Mouse (Mus musculus) MEL (cell line): ENCODE results near the gene Hmgb1.

Source experiments
- CTCF ChIP-seq, 3 experiments: IDR thresholded peaks in 2 of 3; conservative IDR thresholded peaks in 1 of 3; 2 replicates each; pipeline ENCODE4 v1.5.1; 2011 to 2012; ENCODE audit warnings: low read length in 3 of 3, low read depth in 2 of 3, mild to moderate bottlenecking in 2 of 3, improper control_type of control experiment in 1 of 3, inconsistent platforms in 1 of 3, mixed read lengths in 1 of 3, moderate library complexity in 1 of 3; ENCODE audit not compliant: control insufficient read depth in 1 of 3, insufficient read depth in 1 of 3, poor library complexity in 1 of 3, severe bottlenecking in 1 of 3
- EP300 ChIP-seq, 2 experiments: IDR thresholded peaks; 2 replicates each; pipeline ENCODE4 v1.6.1; 2011; ENCODE audit warnings: improper control_type of control experiment in 2 of 2, low read length in 2 of 2, low read depth in 1 of 2, mild to moderate bottlenecking in 1 of 2
- MAZ ChIP-seq: IDR thresholded peaks from 2 replicates; pipeline ENCODE4 v1.6.1; 2012; ENCODE audit warnings: low read depth, mild to moderate bottlenecking, inconsistent platforms, low read length, improper control_type of control experiment
- POLR2A ChIP-seq, 2 experiments: IDR thresholded peaks; 2 replicates each; pipeline ENCODE4 v1.6.1; 2011 to 2012; ENCODE audit warnings: low read length in 2 of 2, mild to moderate bottlenecking in 2 of 2, control low read depth in 1 of 2, improper control_type of control experiment in 1 of 2, low read depth in 1 of 2, moderate library complexity in 1 of 2; ENCODE audit not compliant: control insufficient read depth in 1 of 2, insufficient read depth in 1 of 2, poor library complexity in 1 of 2

- TF ChIP-seq CTCF (IDR thresholded peaks at IDR 0.05 in 2 of 3, conservative IDR thresholded peaks at IDR 0.05 in 1 of 3; ENCODE audit: control insufficient read depth in 1 of 3, insufficient read depth in 1 of 3, low read depth in 2 of 3, low read length in 3 of 3, poor library complexity in 1 of 3, severe bottlenecking in 1 of 3): no peak
- no peak for TF ChIP-seq POLR2A (IDR thresholded peaks at IDR 0.05; ENCODE audit: control insufficient read depth in 1 of 2, insufficient read depth in 1 of 2, low read depth in 1 of 2, low read length in 2 of 2, poor library complexity in 1 of 2)
- no peak for TF ChIP-seq MAZ
- peak; percentile 63 to 77 for TF ChIP-seq EP300 (IDR thresholded peaks at IDR 0.05; ENCODE audit: low read depth in 1 of 2, low read length in 2 of 2)
Observed at GRCm38 (mm10) chr5:149028394-149028793, 155.9 kb downstream of the Hmgb1 start.
